Mouse (Mus musculus) gastrocnemius, adult 2 months (tissue): ENCODE data around the gene Mcm3ap. TPM values are rescaled to one million over a fixed set of nuclear protein-coding genes. Genes with fewer than 3 reads are reported as not detected.

ENCODE experiments used
- DNase-seq: peaks from one replicate; pipeline ENCODE4 v3.0.0; 2022
- H3K27ac ChIP-seq: fragments of 200-600 bp; 2 replicates; pipeline ENCODE4 v1.8.1; 2022; ENCODE audit warnings: mild to moderate bottlenecking
- H3K4me3 ChIP-seq: fragments of 200-600 bp; 2 replicates; pipeline ENCODE4 v1.8.1; 2022; ENCODE audit warnings: mild to moderate bottlenecking, moderate library complexity
- CTCF ChIP-seq: fragments of 200-600 bp; IDR thresholded peaks from 2 replicates; pipeline ENCODE4 v1.8.1; 2022; ENCODE audit warnings: antibody characterized with exemption, mild to moderate bottlenecking, moderate library complexity
- intact Hi-C: fragments of 180-260 bp; cut with DNase I; formaldehyde crosslinking; loops from one replicate; pipeline ENCODE4 v1.15.1; 2025
- total RNA-seq, 2 experiments: library from RNA; stranded (reverse); gene quantifications; 2 replicates each; pipeline ENCODE4 v1.2.3; 2021

Mcm3ap gene
- total RNA-seq, 2 experiments from 2014 or later = 18.0 to 23.8 TPM

GRCm38 (mm10) chr10:76554061-76554460 is 85.3 kb downstream of the Mcm3ap start:
- Histone ChIP-seq H3K27ac (no peak overlapping the region), H3K4me3 (no peak overlapping the region)
- no peak for DNase-seq
- intact Hi-C loops = no loop called here
- no peak for TF ChIP-seq CTCF

- intact Hi-C loops = no loop called here
- DNase-seq = no peak
- no peak for TF ChIP-seq CTCF
- no peak within 1 kb of the TSS for H3K4me3 ChIP-seq
- no peak within 1 kb of the TSS for H3K27ac ChIP-seq
Observed at GRCm38 (mm10) chr10:76561972-76562371, 93.2 kb downstream of the Mcm3ap start, which contains the start of gene Spatc1l. Gene Spatc1l, plus strand, starts transcription at chr10:76562272.

Other genes starting within 250 kb of the Mcm3ap start
- 1 to 10 TPM; 2.4 to 4.0 TPM for gene Prmt2, start 231.1 kb upstream of the Mcm3ap start, total RNA-seq
- gene S100b, start 215.1 kb upstream of the Mcm3ap start, total RNA-seq = 1 to 10 TPM; 1.3 to 1.5 TPM
- 1 to 10 TPM; 3.8 to 5.0 TPM for gene Dip2a, start 123.6 kb upstream of the Mcm3ap start, total RNA-seq
- not detected for gene AC141477.1, start 28.5 kb upstream of the Mcm3ap start, total RNA-seq
- gene Pcnt, start 26.1 kb upstream of the Mcm3ap start, total RNA-seq = 10 to 100 TPM; 68.0 to 78.4 TPM
- under 1 TPM in 1 of 2 experiments, not detected in 1; 0.22 TPM for gene 2610028H24Rik, start 19.8 kb upstream of the Mcm3ap start, total RNA-seq
- gene Ybey, start 187 bp downstream of the Mcm3ap start, total RNA-seq = 1 to 10 TPM; 3.7 to 5.0 TPM
- gene Lss, start 62.7 kb downstream of the Mcm3ap start, total RNA-seq = 1 to 10 TPM; 8.0 to 9.2 TPM
- not detected for gene Spatc1l, start 93.3 kb downstream of the Mcm3ap start, total RNA-seq
- not detected for gene Ftcd, start 106.7 kb downstream of the Mcm3ap start, total RNA-seq
- gene Col6a2, start 154.7 kb downstream of the Mcm3ap start, total RNA-seq = 10 to 100 TPM; 28.5 to 59.5 TPM